Mouse (Mus musculus) thymus, postnatal 0 days (tissue): ENCODE measurements at regions not wholly inside any gene's neighbourhood (a gene's known extent, or its start where the extent isn't known, plus 50 kb on each side); places are given as distances from the start of the nearest gene placed in this dataset.

Source experiments
- DNase-seq: peaks from one replicate; pipeline ENCODE4 v3.0.0-alpha.2; 2015; ENCODE audit warnings: low spot score

- DNase-seq = no peak
Measured at GRCm38 (mm10) chr11:17620462-17621248, 333.0 kb downstream of the Etaa1 start.

- no peak for DNase-seq
Measured at GRCm38 (mm10) chr11:17629541-17630171, 324.0 kb downstream of the Etaa1 start.

- DNase-seq = no peak
Measured at GRCm38 (mm10) chr11:17630172-17630553, 323.5 kb downstream of the Etaa1 start.

- no peak for DNase-seq
Measured at GRCm38 (mm10) chr11:17637158-17637557, 316.5 kb downstream of the Etaa1 start.

- no peak for DNase-seq
Measured at GRCm38 (mm10) chr11:17639922-17640321, 313.8 kb downstream of the Etaa1 start.

GRCm38 (mm10) chr11:17647441-17647840 lies 306.2 kb downstream of the Etaa1 start:
- no peak for DNase-seq

GRCm38 (mm10) chr11:17651389-17652156 lies 302.1 kb downstream of the Etaa1 start:
- no peak for DNase-seq

- DNase-seq = no peak
Measured at GRCm38 (mm10) chr11:17655840-17656239, 297.8 kb downstream of the Etaa1 start.

GRCm38 (mm10) chr11:17657720-17658119 lies 296.0 kb downstream of the Etaa1 start:
- DNase-seq = no peak

- no peak for DNase-seq
Measured at GRCm38 (mm10) chr11:17658289-17658688, 295.4 kb downstream of the Etaa1 start.

GRCm38 (mm10) chr11:17658717-17659116 lies 295.0 kb downstream of the Etaa1 start:
- DNase-seq = no peak

GRCm38 (mm10) chr11:17663893-17664292 lies 289.8 kb downstream of the Etaa1 start:
- no peak for DNase-seq

- no peak for DNase-seq
Measured at GRCm38 (mm10) chr11:17665624-17666552, 287.8 kb downstream of the Etaa1 start.

- DNase-seq = no peak
Measured at GRCm38 (mm10) chr11:17680998-17681397, 272.7 kb downstream of the Etaa1 start.

GRCm38 (mm10) chr11:17685711-17686113 lies 268.0 kb downstream of the Etaa1 start:
- no peak for DNase-seq

GRCm38 (mm10) chr11:17686806-17687205 lies 266.9 kb downstream of the Etaa1 start:
- no peak for DNase-seq

- DNase-seq = no peak
Measured at GRCm38 (mm10) chr11:17694145-17694544, 259.5 kb downstream of the Etaa1 start.

- DNase-seq = no peak
Measured at GRCm38 (mm10) chr11:17708769-17709168, 244.9 kb downstream of the Etaa1 start.

GRCm38 (mm10) chr11:17722051-17722450 lies 231.6 kb downstream of the Etaa1 start:
- DNase-seq = no peak

GRCm38 (mm10) chr11:17727258-17728034 lies 226.2 kb downstream of the Etaa1 start:
- no peak for DNase-seq
